Mouse (Mus musculus): Measurements from ENCODE around the gene Slc34a2. TPM values are rescaled to one million over a fixed set of nuclear protein-coding genes. Genes with fewer than 3 reads are reported as not detected.

Slc34a2 gene
- polyA plus RNA-seq (2014; fragmentation: Illumina TruSeq; extraction: RNeasy Lipid Tissue Mini Kit (QIAGEN cat#74804); ENCODE audit: low read depth, low replicate concordance) = 0.17 TPM

DNA sequence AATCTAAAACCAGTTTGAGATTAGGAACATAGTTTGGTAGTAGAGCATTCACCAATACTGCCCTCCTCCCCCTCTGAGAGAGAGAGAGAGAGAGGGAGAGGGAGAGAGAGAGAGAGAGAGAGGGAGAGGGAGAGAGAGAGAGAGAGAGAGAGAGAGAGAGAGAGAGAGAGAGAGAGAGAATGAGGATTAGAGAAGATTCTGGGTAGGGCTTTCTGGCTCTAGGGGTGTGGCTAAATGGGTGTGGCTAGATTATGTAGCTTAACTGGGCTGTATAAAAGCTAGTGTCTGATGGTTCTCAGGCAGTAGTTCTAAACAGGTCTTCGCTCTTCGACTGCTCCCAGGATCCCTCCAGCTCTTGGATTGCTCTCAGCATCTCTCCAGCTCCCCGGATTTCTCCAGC, at the start of gene Slc34a2:
TSS of gene Slc34a2 (plus strand) at position 301 of the 400 bp plus-strand sequence.

Other genes starting within 250 kb of the Slc34a2 start
- gene Anapc4, start 204.1 kb upstream of the Slc34a2 start, polyA plus RNA-seq (2014; fragmentation: Illumina TruSeq; extraction: RNeasy Lipid Tissue Mini Kit (QIAGEN cat#74804); ENCODE audit: low read depth, low replicate concordance) = 185 TPM
- 1.0 TPM for gene Sel1l3, start 175.8 kb downstream of the Slc34a2 start, polyA plus RNA-seq (2014; fragmentation: Illumina TruSeq; extraction: RNeasy Lipid Tissue Mini Kit (QIAGEN cat#74804); ENCODE audit: low read depth, low replicate concordance)
- 12.8 TPM for gene Smim20, start 229.0 kb downstream of the Slc34a2 start, polyA plus RNA-seq (2014; fragmentation: Illumina TruSeq; extraction: RNeasy Lipid Tissue Mini Kit (QIAGEN cat#74804); ENCODE audit: low read depth, low replicate concordance)